Mouse (Mus musculus) hindlimb bud, embryonic 11.5 days (tissue): Measurements from ENCODE around the gene Ccdc73.
"Not testable (repeated sequence)": the region's sequence is repeated elsewhere in the genome, so short reads cannot be mapped to it uniquely, and the experiment has no call there.

Experiments used
- DNase-seq: peaks from one replicate; pipeline ENCODE4 v3.0.0-alpha.2; 2012; ENCODE audit warnings: low read depth, low spot score; ENCODE audit errors: extremely low spot score

Gene Ccdc73

GRCm38 (mm10) chr2:105023031-105023615 lies 155.5 kb downstream of the Ccdc73 start:
- DNase-seq, result peak; percentile 79

GRCm38 (mm10) chr2:105023815-105024214 lies 156.2 kb downstream of the Ccdc73 start:
- DNase-seq, result no peak

GRCm38 (mm10) chr2:105025610-105026009 lies 158.0 kb downstream of the Ccdc73 start:
- not testable (repeated sequence) for DNase-seq

GRCm38 (mm10) chr2:105026950-105027695 lies 159.5 kb downstream of the Ccdc73 start:
- DNase-seq, result no peak

- DNase-seq, result no peak
Observed at GRCm38 (mm10) chr2:105028806-105029205, 161.2 kb downstream of the Ccdc73 start.

GRCm38 (mm10) chr2:105030505-105030904 lies 162.9 kb downstream of the Ccdc73 start:
- no peak for DNase-seq

- no peak for DNase-seq
Observed at GRCm38 (mm10) chr2:105034084-105034483, 166.5 kb downstream of the Ccdc73 start.

- DNase-seq, result no peak
Observed at GRCm38 (mm10) chr2:105035985-105036384, 168.4 kb downstream of the Ccdc73 start.

- no peak for DNase-seq
Observed at GRCm38 (mm10) chr2:105036401-105037070, 168.9 kb downstream of the Ccdc73 start.

GRCm38 (mm10) chr2:105037956-105038569 lies 170.5 kb downstream of the Ccdc73 start:
- DNase-seq, result no peak

- DNase-seq, result no peak
Observed at GRCm38 (mm10) chr2:105038879-105039278, 171.3 kb downstream of the Ccdc73 start.

- DNase-seq, result no peak
Observed at GRCm38 (mm10) chr2:105040859-105041258, 173.3 kb downstream of the Ccdc73 start.

- no peak for DNase-seq
Observed at GRCm38 (mm10) chr2:105043152-105043551, 175.5 kb downstream of the Ccdc73 start.

GRCm38 (mm10) chr2:105048301-105048700 lies 180.7 kb downstream of the Ccdc73 start:
- no peak for DNase-seq

GRCm38 (mm10) chr2:105055529-105055928 lies 187.9 kb downstream of the Ccdc73 start:
- DNase-seq, result no peak

- DNase-seq, result no peak
Observed at GRCm38 (mm10) chr2:105058577-105059116, 191.0 kb downstream of the Ccdc73 start.

- no peak for DNase-seq
Observed at GRCm38 (mm10) chr2:105062741-105063372, 195.3 kb downstream of the Ccdc73 start.
